Mouse (Mus musculus) neutrophil, adult 5-6 weeks (primary cell): ENCODE measurements around the gene Zfp652. TPM values are rescaled to one million over a fixed set of nuclear protein-coding genes. Genes with fewer than 3 reads are reported as not detected.
"Not testable (repeated sequence)": the region's sequence is repeated elsewhere in the genome, so short reads cannot be mapped to it uniquely, and the experiment has no call there.

Experiments used
- ATAC-seq: fragments of 151-379, 151-347 bp; 2 replicates; pipeline ENCODE4 v1.8.0; 2017; ENCODE audit warnings: mild to moderate bottlenecking, moderate TSS enrichment; ENCODE audit not compliant: insufficient number of reproducible peaks, poor library complexity, low FRiP score, severe bottlenecking; ENCODE audit errors: extremely low read depth
- total RNA-seq: library from RNA; stranded (forward); fragments of 200-1000 nt; gene quantifications from 2 replicates; pipeline ENCODE4 v1.2.3, GENCODE M21; 2017

Zfp652 gene
- 66.5 and 67.5 TPM in 2 replicates for total RNA-seq

GRCm38 (mm10) chr11:95712563-95713224 lies at the start of gene Zfp652:
Gene Zfp652 (plus strand): TSS chr11:95712673.
- peak; percentile 86 for ATAC-seq

DNA sequence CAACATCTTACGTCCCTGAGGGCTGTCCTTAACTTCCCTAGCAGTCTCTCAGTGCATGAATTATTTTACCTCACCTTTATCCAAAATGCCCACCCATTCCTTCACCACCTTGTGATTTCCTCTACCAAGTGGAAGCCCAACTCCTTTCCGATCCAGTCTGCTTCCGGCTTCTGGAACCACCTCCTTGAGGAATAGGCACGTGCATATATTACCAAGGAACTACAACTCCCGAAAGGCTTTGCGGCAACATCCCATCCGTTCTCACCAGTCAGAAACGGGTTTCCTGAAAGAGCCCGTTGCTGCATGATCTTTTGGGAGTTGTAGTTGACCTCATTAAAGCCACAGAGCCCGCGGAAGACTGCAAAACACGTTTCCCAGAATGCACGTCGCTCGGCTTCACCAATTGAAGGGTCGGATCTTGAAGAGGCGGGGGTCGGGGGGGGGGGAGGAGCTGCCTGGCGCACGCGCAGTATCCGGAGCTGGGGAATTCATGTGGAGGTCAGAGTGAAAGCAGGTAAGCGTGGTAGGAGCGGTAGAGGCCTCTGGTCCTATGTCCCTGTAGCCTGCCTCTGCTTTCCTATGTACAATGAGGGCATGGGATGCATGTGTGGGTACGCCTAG lies 45.8 kb upstream of the Zfp652 start, which contains the start of gene Phb:
Phb (plus strand) TSS at position 429 of the 621 bp plus-strand sequence.
- ATAC-seq: peak; percentile 98

DNA sequence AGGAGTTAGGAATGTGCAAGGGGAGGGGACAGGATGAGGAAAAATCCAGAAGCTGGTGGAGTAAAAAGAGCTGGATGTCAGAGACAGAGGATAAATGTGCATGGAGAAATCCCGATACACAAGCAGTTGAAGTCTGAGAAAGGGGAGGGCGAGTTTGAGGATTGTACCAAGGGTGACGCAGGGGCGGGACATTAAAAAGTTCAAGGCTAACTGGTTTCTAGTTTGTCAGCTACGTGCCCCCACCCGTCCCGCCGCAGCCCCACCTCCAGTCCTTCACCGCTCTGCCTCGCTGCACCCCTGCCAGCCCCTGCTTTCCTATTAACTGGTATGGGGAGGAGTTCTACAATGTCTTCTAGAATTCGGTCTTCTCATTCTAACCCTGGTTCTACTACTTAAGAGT lies 45.3 kb upstream of the Zfp652 start:
- no peak for ATAC-seq

- ATAC-seq: not testable (repeated sequence)
Observed at GRCm38 (mm10) chr11:95668086-95668485, 44.4 kb upstream of the Zfp652 start.

- no peak for ATAC-seq
Observed at GRCm38 (mm10) chr11:95675498-95675897, 37.0 kb upstream of the Zfp652 start.

DNA sequence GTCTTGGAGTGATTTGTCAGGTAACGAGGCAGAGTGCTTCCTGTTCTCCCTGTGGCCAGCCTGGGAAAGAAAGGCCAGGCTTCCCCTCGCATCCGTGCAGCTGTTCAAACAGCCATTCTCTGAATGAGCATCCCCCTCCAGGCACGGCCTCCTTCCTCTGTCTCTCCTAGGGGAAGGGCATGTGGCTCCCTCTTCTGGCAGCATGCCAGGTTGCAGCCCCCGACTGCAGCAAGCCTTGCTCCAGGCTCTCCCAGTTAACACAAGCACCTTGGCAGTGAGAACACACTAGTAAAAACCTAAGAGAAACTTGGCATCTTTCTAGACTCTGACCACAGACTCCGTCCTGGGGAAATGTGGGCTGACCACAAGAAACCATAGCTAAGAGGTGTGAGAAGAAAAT lies 36.2 kb upstream of the Zfp652 start:
- peak; percentile 39; the same call in 1 of the 2 replicates for ATAC-seq

DNA sequence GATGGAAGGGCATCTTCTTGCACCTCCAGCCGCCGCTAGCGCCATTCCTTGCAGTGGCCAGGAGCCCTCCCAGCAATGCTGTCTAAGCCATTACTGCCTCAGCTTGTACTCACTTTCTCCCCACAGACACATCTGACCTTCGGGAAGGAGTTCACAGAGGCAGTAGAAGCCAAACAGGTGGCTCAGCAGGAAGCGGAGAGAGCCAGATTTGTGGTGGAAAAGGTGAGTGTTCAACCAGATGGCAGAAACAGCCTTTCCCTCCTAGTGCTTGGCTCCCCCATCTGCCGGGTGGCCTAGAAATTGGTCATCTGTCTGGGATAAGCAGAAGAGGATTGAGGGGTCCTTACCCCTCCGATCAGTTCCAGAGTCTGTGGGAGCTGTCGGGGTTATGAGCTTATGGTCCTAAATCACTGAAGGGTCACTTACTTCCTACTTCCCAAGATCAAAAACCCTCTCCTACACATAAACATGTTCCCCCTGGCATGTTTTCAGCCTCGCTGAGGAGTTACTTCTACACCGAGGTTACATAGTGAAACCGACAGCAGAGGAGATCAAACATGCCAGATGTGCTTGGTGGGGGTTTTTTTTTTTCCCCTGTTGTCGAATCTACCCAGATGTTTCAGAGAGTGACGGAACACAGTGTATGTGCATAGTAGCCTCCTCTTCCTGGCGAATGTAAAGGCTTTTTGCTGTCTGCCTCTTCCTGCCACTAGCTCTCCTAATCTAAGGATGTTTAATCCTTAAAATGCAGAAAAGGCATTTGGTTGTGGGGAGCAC lies 34.4 kb upstream of the Zfp652 start:
- ATAC-seq: no peak

- no peak for ATAC-seq
Observed at GRCm38 (mm10) chr11:95681995-95682601, 30.4 kb upstream of the Zfp652 start.

DNA sequence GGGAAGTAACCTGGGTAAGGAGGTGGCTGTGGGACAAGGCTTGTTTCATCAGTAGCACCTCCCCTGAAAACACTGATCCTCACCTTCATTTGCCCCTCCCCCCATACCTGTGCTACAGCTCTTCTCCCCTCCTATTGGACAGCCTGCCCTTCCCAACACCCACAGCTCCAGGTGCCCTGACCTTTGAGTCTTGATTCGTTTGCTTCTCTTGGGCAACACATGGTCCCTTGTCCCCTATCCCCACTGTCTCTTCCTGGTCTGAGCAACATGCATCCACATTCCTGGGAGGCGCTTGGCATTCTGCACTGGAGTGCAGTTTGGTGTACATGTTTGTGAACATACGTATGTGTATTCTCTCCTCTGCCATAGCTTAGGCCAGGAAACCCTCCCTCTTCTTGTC lies 29.5 kb upstream of the Zfp652 start:
- ATAC-seq: no peak

GRCm38 (mm10) chr11:95686031-95686430 lies 26.4 kb upstream of the Zfp652 start:
- ATAC-seq: peak; percentile 65

DNA sequence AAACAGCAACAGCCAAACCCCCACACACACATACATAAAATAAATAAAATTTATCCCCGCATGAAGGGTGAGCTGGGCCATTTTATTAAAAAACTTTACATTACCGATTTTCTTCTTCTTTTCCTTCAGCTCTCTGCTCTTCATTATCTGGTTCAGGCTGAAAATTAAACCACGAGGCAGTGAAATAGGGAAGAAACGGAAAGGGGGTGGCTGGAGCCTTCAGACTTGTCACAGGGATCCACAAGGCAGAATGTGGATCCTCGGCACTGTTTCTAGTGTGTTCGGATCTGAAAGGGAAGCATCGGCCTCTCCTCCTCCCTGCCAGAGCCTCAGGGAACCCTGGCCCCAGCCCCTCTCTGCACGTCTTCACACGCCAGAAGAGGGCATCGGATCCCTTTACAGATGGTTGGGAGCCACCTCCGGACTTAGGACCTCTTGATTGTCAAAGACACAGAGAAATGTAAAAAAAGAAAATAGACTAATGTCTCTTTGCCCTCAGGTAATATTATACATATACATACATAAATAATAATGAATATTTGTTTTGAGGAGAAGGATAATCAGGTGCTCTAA lies 25.3 kb upstream of the Zfp652 start:
- ATAC-seq: no peak

GRCm38 (mm10) chr11:95688515-95688914 lies 24.0 kb upstream of the Zfp652 start:
- ATAC-seq: peak; percentile 88

GRCm38 (mm10) chr11:95688981-95689380 lies 23.5 kb upstream of the Zfp652 start:
- ATAC-seq: peak; percentile 16; the same call in 1 of the 2 replicates

GRCm38 (mm10) chr11:95689544-95689943 lies 22.9 kb upstream of the Zfp652 start:
- ATAC-seq: no peak

DNA sequence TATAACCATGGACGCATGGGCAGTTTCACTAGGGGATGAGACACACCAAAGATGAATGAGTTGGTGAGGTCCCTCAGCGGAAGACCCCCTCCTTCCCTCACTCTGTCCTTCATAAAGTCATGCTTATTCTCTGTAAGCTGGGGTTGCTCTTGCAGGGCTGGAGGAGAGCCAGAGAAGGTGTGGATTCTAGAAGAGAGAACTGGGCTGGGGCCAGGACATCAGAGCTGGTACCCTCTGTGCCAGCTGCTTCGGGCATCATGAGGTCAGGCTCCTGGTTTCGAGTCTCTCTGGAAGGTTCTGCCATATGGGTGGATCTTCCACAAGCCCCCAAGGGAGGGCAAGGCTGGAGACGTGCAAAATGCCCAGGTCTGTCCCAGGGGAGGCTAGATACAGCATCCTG lies 13.9 kb upstream of the Zfp652 start:
- ATAC-seq: no peak

GRCm38 (mm10) chr11:95700778-95701739 lies 11.4 kb upstream of the Zfp652 start:
- no peak for ATAC-seq

DNA sequence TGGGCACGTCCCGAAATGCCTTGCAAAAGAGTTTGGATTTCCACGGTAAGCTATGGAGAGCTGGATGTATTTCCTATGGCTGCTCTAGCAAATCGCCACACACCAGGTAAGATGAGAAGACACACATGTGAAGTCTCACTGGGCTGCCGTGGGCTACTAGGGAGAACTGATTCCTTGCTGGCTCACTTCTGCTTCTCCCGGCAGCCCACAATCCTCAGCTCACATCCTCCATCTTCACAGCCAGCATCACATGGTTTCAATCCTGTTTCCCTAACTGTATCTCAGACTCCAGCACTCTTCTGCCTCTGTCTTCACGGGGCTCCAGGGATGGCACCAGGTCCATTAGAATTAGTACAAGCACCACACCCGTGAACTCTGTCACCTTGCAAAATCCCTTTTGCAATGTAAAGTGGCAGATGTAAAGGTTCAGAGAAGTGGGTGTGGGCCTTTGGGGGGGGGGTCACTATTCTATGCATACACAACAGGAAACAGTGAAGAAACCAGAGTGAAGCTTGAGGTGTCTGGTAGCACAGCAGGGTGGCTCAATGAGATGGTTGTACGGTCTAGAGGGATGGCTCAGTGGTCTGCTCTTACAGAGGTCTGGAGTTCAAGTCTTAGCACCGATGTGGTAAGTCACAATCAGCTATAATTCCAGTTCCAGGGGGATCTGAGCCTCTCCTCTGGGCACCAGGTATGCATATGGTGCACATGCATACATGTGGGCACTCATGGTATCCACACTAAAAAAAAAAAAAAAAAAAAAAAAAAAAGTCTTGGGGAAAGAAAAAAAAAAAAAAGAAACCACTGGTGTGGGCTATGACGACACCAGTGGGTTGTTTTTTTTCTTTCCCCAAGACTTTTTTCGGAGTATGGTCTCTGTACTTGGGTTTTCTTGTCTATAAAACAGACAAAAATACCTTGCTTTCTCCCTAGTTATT lies 8.2 kb upstream of the Zfp652 start:
- peak; percentile 33; the same call in 1 of the 2 replicates for ATAC-seq
